Mouse (Mus musculus): ENCODE results near the gene Insig1. TPM values are rescaled to one million over a fixed set of nuclear protein-coding genes. Genes with fewer than 3 reads are reported as not detected.

Insig1 gene
- polyA plus RNA-seq, 1 experiment, result 13.8 TPM

GRCm38 (mm10) chr5:28070149-28070827 lies 875 bp upstream of the Insig1 start:
- WGBS, result 29% methylated on average over 9 of the region's 9 CpGs
- TF ChIP-seq CTCF (IDR thresholded peaks at IDR 0.05; ENCODE audit: control insufficient read depth, insufficient read depth, low read length) (no peak), POLR2A (IDR thresholded peaks at IDR 0.05; ENCODE audit: borderline replicate concordance, control insufficient read depth, low read depth, low read length) (no peak)
- Histone ChIP-seq H3K4me1 (ENCODE audit: control insufficient read depth, insufficient read depth, low read length) (peaks cover 11% of the 10 kb centered on the region), H3K27ac (ENCODE audit: control insufficient read depth, insufficient read depth, low read depth, low read length, poor library complexity) (peak overlapping the region; percentile 40), H3K4me3 (replicated peaks; ENCODE audit: control insufficient read depth, low read depth, low read length) (peak overlapping the region; percentile 67)

- Histone ChIP-seq H3K4me1 (ENCODE audit: control insufficient read depth, insufficient read depth, low read length) (peaks cover 11% of the 10 kb centered on the region), H3K27ac (ENCODE audit: control insufficient read depth, insufficient read depth, low read depth, low read length, poor library complexity) (peak overlapping the region; percentile 78), H3K4me3 (replicated peaks; ENCODE audit: control insufficient read depth, low read depth, low read length) (peak overlapping the region; percentile 87)
- TF ChIP-seq POLR2A (IDR thresholded peaks at IDR 0.05; ENCODE audit: borderline replicate concordance, control insufficient read depth, low read depth, low read length) (0 out of 2 replicates have a peak, but pooled peaks have one; percentile 6), CTCF (IDR thresholded peaks at IDR 0.05; ENCODE audit: control insufficient read depth, insufficient read depth, low read length) (no peak)
- under 1% methylated on average over 50 of the region's 50 CpGs for WGBS
Measured at GRCm38 (mm10) chr5:28071456-28072223, 477 bp downstream of the Insig1 start.

- Histone ChIP-seq H3K4me3 (replicated peaks; ENCODE audit: control insufficient read depth, low read depth, low read length) (no peak overlapping the region), H3K4me1 (ENCODE audit: control insufficient read depth, insufficient read depth, low read length) (no peaks in the 10 kb centered on the region; the same call in 1 of the 2 replicates), H3K27ac (ENCODE audit: control insufficient read depth, insufficient read depth, low read depth, low read length, poor library complexity) (no peak overlapping the region)
- 82% methylated on average over 2 of the region's 2 CpGs for WGBS
- TF ChIP-seq CTCF (IDR thresholded peaks at IDR 0.05; ENCODE audit: control insufficient read depth, insufficient read depth, low read length) (no peak), POLR2A (IDR thresholded peaks at IDR 0.05; ENCODE audit: borderline replicate concordance, control insufficient read depth, low read depth, low read length) (no peak)
Measured at GRCm38 (mm10) chr5:28079431-28079830, 8.3 kb downstream of the Insig1 start.

GRCm38 (mm10) chr5:28081127-28081526 lies 10.0 kb downstream of the Insig1 start:
- Histone ChIP-seq H3K4me3 (replicated peaks; ENCODE audit: control insufficient read depth, low read depth, low read length) (no peak overlapping the region), H3K27ac (ENCODE audit: control insufficient read depth, insufficient read depth, low read depth, low read length, poor library complexity) (no peak overlapping the region; the same call in 1 of the 2 replicates), H3K4me1 (ENCODE audit: control insufficient read depth, insufficient read depth, low read length) (no peaks in the 10 kb centered on the region; the same call in 1 of the 2 replicates)
- WGBS, result 29% methylated on average over 2 of the region's 2 CpGs
- TF ChIP-seq CTCF (IDR thresholded peaks at IDR 0.05; ENCODE audit: control insufficient read depth, insufficient read depth, low read length) (no peak), POLR2A (IDR thresholded peaks at IDR 0.05; ENCODE audit: borderline replicate concordance, control insufficient read depth, low read depth, low read length) (no peak)

- Histone ChIP-seq H3K27ac (ENCODE audit: control insufficient read depth, insufficient read depth, low read depth, low read length, poor library complexity) (no peak overlapping the region), H3K4me1 (ENCODE audit: control insufficient read depth, insufficient read depth, low read length) (no peaks in the 10 kb centered on the region; the same call in 1 of the 2 replicates), H3K4me3 (replicated peaks; ENCODE audit: control insufficient read depth, low read depth, low read length) (no peak overlapping the region)
- no peak for TF ChIP-seq CTCF (IDR thresholded peaks at IDR 0.05; ENCODE audit: control insufficient read depth, insufficient read depth, low read length)
- no peak for TF ChIP-seq POLR2A (IDR thresholded peaks at IDR 0.05; ENCODE audit: borderline replicate concordance, control insufficient read depth, low read depth, low read length)
- 78% methylated on average over 2 of the region's 2 CpGs for WGBS
Measured at GRCm38 (mm10) chr5:28081822-28082221, 10.7 kb downstream of the Insig1 start.

GRCm38 (mm10) chr5:28082312-28082711 lies 11.1 kb downstream of the Insig1 start:
- H3K4me1 ChIP-seq (ENCODE audit: control insufficient read depth, insufficient read depth, low read length), result no peaks in the 10 kb centered on the region; the same call in 1 of the 2 replicates
- 74% methylated on average over 4 of the region's 4 CpGs for WGBS

GRCm38 (mm10) chr5:28082796-28083195 lies 11.6 kb downstream of the Insig1 start:
- no peak overlapping the region for H3K27ac ChIP-seq (ENCODE audit: control insufficient read depth, insufficient read depth, low read depth, low read length, poor library complexity)
- 59% methylated on average over 3 of the region's 3 CpGs for WGBS
- no peak overlapping the region for H3K4me3 ChIP-seq (replicated peaks; ENCODE audit: control insufficient read depth, low read depth, low read length)
- TF ChIP-seq POLR2A (IDR thresholded peaks at IDR 0.05; ENCODE audit: borderline replicate concordance, control insufficient read depth, low read depth, low read length) (no peak), CTCF (IDR thresholded peaks at IDR 0.05; ENCODE audit: control insufficient read depth, insufficient read depth, low read length) (no peak)
- no peaks in the 10 kb centered on the region; the same call in 1 of the 2 replicates for H3K4me1 ChIP-seq (ENCODE audit: control insufficient read depth, insufficient read depth, low read length)

More at GRCm38 (mm10) chr5:28082312-28082711, 11.1 kb downstream of the Insig1 start:
- no peak for TF ChIP-seq CTCF (IDR thresholded peaks at IDR 0.05; ENCODE audit: control insufficient read depth, insufficient read depth, low read length)
- TF ChIP-seq POLR2A (IDR thresholded peaks at IDR 0.05; ENCODE audit: borderline replicate concordance, control insufficient read depth, low read depth, low read length), result no peak
- Histone ChIP-seq H3K27ac (ENCODE audit: control insufficient read depth, insufficient read depth, low read depth, low read length, poor library complexity) (no peak overlapping the region), H3K4me3 (replicated peaks; ENCODE audit: control insufficient read depth, low read depth, low read length) (no peak overlapping the region)

- H3K27ac ChIP-seq (ENCODE audit: control insufficient read depth, insufficient read depth, low read depth, low read length, poor library complexity), result no peak overlapping the region
- TF ChIP-seq POLR2A (IDR thresholded peaks at IDR 0.05; ENCODE audit: borderline replicate concordance, control insufficient read depth, low read depth, low read length), result no peak
- WGBS, result 4% methylated on average over 2 of the region's 2 CpGs
- H3K4me1 ChIP-seq (ENCODE audit: control insufficient read depth, insufficient read depth, low read length), result no peaks in the 10 kb centered on the region; the same call in 1 of the 2 replicates
- no peak overlapping the region for H3K4me3 ChIP-seq (replicated peaks; ENCODE audit: control insufficient read depth, low read depth, low read length)
Measured at GRCm38 (mm10) chr5:28084743-28085142, 13.6 kb downstream of the Insig1 start.

Data from bone marrow, adult 2 months (tissue).